Mouse (Mus musculus) erythroblast, adult 5-6 weeks (primary cell): ENCODE measurements around the gene Ankrd44. TPM values are rescaled to one million over a fixed set of nuclear protein-coding genes. Genes with fewer than 3 reads are reported as not detected.

ENCODE experiments used
- ATAC-seq: replicated peaks from 2 replicates; pipeline ENCODE4 v1.8.0; 2016; ENCODE audit warnings: moderate number of reproducible peaks, mild to moderate bottlenecking, moderate TSS enrichment, inconsistent platforms; ENCODE audit not compliant: poor library complexity, low FRiP score, severe bottlenecking
- total RNA-seq, 2 experiments: library from RNA; stranded (forward) in 1 of 2; stranded (reverse) in 1 of 2; fragments of 150-400 nt in 1 of 2; fragments of 200-764, 138-1000 nt in 1 of 2; gene quantifications; 2 replicates each; pipeline versions ENCODE4 v1.2.3 to v1.2.4; 2015 to 2017; ENCODE audit warnings: low replicate concordance in 2 of 2

Gene Ankrd44
- total RNA-seq, 2 experiments from 2014 or later, result 26.7 to 41.7 TPM

DNA sequence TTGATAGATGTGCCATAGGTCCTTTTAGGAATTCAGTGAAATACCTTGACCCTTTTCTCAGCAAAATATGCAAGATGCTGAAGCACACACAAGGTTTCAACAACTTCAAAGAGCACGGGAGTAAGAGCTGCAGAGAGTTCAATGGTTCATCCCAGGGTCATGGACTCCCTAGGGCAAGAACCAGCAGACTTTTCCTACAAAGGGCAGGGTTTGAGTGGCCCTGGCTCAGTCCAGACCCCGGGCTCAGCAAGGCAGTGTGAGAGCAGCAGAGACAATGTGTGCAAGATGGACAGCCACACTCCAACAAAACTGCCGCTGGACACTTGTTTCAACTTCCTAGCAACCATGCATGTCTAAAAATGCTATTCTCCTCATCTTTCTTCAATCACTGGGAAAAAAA lies 98.8 kb downstream of the Ankrd44 start:
- no peak for ATAC-seq

DNA sequence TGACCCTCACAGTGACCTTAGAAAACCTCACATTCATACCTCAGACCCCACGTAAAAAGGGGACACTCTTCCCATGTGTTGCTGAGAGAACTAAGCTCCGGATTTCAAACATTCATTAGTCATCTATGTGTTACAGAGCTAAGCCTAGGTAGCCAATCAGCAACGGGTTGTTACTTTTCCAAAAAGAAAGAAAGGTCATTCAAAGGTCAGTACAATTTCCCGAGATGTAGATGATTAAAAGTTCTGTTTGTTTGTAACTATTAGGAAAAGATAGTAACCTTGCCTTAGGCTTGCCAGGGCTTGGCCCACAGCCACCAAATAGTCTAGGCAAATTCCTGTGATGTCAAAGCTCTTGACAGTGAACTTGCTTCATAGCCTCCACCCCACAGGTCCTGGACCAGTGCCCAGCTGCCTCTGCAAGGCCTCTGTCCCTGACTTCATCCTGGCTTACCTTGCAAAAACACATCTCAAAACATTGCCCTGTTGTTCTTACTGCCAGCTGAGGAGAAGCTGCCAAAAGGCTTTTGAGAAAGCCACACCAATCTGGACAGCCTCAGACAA lies 99.7 kb downstream of the Ankrd44 start:
- ATAC-seq, result no peak

DNA sequence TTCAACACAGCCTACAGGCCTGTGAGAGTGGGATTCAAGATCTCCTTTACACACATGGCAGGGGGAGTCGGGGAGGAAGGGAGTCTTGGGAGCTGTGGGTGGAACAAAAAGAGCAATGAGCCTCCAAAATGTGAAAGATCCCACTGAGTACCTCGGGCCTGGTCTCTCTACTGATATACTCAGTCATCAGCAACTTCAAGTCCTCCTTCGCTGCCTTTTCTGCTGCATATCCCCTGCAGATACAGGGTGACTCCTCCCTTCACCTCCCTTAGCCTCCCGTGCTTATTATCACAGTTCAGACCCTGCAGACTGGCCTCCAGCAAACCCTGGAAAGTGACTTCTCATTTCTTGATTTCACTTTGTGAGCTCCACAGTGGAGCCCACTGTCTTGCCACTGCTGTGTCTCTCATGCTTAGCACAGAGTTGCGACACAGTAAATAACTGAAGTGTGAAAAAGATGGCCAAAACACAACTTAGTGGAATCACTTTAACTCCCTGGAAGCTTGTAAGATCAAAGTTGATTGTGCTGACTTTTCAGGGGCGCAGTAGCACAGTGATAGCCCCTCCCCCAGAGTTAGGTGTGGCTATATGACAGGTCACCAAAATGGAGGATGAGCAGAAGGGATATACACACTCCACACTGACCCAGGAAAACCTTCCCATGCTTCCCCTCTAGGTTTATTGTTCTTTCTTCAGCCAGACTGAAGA lies 100.3 kb downstream of the Ankrd44 start:
- no peak for ATAC-seq

DNA sequence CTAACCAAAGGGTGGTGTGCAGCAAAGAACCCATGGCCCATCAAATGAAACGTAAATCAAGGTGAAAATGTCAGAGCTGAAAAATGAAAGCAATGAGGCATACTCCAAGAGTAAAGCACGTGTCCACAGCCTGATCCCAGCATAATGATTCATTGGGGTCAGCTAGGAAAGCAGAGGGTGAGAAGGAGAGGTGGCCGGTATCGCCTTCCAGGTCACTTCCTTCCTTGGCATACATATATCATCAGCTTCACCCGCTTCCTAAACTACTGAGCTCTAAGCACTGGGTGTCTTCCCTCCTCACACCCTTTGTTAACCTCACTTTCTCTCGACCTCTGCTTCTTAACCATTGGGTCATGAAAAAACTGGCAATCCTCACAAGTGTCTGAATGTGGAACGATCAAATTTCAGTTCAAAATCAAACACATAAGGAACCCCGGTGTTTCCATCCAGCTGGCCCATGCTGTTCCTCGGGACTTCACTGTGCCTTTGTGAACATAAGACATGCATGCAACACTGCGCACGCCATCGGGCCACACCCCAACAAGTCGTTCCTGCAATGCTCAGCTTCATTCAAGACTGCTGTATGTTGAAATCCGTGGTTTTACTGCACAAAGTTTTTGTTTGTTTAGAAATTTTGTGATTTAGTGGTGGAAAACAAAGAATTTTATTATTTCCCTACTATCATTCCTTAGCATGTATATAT lies 101.9 kb downstream of the Ankrd44 start:
- no peak for ATAC-seq

DNA sequence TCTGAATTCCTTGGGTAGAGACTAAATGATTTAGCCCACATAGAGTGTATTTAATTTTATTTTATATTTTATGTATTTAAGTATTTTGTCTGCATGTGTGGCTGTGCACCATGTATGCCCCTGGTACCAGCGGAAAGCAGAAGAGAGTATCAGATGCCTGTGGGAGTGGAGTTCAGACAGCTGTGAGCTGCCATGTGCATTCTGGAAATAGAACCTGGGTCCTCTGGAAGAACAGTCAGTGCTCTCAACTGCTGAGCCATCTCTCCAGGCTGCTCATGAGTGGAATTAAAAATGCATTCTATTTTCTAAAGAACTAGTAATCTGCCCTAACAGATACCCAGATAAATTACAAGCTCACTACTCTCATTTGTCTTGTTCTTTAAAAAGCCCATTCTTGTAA lies 104.4 kb downstream of the Ankrd44 start:
- no peak for ATAC-seq

DNA sequence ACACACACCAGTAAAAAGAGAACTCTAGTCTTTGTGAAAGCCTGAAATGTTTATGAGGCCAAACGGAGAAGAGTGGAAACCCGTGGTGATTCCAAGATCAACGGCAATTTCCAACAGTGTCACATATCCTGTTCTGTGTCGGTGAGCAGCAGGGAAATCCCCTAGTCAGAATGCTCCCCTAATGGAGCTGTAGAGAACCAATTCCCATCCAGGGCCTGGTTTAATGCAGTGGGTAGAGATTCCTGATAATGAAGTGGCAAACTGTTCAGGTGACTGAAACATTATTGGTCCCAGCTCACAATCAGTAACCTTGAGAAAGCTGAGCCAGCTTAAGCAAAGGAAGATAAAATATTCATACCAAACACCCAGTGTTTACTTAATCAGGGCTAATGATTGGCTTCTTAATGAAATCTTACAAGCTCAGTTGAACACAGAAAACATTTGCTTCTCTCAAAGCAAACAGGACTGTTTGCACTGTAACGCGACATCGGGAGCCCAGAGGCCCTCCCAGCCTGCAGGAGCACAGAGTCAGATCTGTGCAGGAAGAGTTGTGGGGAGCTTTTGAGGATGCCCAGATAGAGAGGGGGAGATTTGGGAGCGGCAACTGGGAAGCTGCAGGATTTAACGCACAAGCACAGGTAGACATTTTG lies 110.9 kb downstream of the Ankrd44 start:
- ATAC-seq, result no peak

DNA sequence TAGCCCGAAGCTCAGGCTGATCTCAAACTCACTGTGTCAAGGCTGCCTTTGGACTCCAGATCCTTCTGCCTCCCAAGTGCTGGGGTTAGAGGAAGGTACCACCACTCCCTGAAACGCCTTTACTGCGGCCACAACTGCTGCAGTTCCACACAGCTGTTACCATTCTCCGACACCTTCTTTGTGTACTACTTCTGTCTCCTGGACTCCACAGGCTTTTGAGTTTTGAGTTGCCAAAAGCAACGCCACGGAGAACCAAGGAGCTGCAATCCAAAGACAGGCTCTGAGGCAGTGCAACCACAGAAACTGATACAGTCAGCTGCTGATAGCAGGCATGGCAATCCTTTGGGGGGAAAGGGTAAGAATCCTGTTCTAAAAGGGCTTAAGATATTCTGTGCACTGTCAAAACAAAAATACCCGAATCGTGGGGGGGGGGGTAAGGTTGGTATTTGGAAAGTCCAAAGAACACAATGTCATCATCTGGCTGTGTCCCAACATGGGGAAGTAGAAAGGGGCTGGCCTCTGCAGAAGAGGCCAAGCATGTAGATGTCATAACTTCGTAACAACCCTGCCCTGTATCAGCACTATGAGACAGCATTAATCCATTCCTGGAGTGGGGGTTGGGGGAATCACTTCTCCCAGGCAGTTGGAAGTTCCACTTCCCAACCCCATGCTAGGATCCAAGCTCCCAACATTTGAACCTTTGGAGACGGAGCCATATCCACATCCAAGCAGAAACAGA lies 116.2 kb downstream of the Ankrd44 start:
- no peak for ATAC-seq

DNA sequence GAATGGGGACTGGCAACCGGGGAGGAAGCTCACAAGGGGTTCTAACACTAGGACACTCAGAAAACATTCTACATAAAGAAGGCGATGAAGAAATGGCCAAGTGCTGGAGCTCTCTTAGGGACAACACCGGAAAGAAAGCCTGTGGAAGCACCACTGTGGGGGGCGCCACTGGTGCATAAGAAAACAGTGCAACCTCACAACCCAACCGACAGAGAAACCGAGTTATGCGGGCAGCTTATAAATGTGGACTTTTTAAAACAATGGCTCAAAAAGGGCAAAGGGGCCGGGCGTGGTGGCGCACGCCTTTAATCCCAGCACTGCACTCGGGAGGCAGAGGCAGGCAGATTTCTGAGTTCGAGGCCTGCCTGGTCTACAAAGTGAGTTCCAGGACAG lies 117.1 kb downstream of the Ankrd44 start:
- no peak for ATAC-seq

DNA sequence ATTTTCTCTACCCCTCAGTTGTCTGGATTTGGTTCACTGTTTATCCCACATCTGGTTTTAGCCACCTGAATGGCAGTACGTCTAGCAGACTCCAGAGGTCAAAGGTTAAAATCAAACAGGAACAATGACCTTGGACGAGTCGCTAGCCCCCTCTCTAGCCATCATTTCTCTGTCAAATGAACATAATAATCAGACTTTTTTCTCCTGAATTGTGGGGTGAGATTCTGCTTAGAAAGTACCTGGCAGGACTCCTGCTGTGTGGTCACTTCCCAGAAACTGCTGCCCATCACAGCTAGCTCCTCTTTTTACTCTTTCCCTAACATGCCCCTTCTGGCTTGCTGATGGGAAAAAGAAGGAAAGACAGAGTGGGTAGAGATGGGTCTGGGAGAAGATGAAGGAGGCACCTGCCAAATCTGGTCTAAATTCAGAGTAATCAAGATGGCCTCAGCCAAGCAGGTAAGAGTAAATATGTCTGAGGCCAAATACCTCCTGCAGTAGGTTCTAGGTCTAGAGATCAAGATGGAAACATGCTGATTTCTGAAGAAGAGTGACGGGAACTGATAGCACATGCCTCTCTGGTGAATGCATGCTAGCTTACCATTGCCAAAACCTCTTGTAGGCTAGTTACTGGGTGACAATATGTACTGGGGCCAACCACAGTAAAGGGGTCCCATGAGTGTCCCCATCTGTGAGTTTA lies 117.6 kb downstream of the Ankrd44 start:
- no peak for ATAC-seq

DNA sequence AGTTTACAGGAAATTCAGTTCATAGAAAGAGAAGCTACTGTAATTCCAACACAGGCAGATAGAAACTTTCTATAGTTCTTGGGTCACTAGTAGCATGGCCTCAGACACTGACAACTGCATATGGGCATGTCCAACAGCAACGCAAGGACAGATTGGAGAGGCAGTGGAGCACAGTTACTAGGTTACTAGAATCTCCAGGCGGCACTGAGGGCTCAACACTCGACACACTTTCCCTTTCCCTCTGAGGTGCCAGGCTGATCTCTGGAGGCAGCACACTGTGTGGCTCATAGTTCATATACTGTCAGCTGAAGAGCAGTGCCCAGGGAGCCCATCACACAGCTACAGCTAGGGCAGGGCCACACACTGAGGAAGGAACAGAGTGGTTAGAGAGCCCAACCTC lies 118.4 kb downstream of the Ankrd44 start:
- ATAC-seq, result no peak

DNA sequence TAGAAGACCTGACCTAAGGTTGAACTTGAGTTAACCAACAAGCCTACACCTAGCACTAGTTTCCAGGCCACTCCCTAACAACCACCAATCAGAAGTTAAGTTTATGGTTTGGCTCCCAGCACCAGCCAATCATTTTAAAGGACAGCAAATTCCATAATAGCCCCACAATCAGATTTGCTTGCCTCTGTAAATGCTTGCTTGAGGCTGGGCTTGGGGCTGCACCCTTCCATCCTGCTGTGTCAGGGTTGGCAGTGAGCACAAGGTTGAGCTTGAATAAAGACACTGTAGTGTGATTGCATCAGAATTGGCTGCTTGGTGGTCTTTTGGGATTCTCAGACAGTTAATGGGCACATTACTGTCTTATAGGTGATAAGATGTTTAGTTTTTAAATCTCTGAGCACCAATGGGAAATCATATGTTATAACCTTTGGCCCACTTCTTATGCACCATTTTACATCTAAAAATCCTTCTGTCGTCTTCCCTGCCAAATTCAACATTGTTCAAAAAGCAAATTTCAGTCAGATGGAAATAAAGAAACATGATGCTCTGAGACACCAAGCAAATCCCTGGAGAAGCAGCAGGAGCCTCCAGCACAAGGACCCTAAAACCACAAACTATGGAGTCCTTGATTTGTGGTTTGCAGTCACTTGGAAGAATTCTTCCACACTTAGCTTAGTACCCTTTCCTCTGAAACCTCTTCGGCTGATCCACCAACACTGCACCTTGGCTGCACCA lies 119.9 kb downstream of the Ankrd44 start:
- ATAC-seq, result no peak

DNA sequence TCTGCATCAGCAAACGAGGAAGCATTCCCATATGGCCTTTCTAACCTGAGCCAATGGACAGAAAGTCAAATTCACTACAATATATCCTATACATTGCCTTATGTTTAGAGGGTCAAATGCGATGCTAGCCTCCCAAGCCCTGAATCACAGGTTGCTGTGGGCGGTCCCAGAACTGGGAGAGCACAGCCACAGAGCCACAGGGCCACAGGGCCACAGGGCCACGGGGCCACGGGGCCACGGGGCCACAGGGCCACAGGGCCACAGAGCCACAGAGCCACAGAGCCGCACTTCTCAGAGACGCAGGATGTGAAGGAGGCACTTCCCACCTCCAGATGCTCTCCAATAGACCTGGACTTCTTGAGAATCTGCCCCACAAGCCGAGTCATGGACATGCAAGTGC lies 121.8 kb downstream of the Ankrd44 start:
- no peak for ATAC-seq

DNA sequence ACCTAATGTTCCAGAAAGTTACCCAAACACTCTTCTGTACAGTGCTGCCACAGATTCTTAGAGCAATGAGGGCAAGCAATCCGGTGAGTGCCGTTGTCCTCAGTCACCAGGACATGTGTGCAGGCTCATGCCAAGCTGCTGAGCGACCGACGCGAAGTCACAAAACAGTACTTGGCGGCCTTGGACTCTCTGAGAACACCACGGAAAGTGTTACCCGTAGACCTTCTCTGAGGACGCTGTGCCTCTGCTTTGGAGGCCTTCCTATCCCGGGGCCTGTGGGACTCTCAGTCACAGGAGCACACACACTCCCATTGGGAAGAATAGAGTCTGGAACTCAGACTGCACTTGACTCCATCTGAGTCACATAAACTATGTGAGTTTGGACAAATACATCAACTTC lies 123.5 kb downstream of the Ankrd44 start:
- no peak for ATAC-seq

DNA sequence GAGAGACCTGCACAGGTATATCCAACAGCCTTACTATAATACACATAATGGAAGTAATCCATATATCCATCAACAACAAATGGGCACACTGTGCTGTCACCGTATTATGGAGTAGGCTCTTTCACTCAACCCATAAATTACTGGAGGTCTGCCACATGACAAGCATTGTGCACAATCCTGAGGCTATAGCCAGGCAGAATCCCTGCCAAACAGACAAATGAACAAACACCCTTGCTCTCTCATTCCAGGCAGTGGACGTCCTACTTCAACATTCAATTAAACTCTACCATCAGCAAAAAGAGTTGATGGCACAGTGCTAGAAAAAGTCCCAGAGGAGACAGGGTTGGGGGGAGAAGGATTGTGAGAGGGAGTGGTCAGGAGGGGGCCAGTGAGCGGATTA lies 124.9 kb downstream of the Ankrd44 start:
- no peak for ATAC-seq

DNA sequence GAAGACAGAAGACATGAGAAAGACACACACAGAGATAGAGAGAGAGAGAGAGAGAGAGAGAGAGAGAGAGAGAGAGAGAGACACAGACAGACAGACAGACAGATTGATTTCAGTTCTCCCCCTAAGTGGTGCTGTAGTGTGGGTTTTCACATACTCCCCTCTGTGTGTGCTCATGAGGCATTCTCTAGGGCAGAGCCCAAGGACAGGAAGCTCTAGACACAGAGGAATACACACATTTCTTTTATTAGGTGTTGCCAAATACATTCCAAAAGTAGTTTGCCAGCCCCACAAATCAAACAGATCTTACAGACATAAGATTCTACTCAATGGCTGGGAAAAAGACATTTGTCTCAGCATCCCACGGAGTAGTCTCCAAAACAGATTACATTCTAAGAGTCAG lies 126.8 kb downstream of the Ankrd44 start:
- no peak for ATAC-seq

DNA sequence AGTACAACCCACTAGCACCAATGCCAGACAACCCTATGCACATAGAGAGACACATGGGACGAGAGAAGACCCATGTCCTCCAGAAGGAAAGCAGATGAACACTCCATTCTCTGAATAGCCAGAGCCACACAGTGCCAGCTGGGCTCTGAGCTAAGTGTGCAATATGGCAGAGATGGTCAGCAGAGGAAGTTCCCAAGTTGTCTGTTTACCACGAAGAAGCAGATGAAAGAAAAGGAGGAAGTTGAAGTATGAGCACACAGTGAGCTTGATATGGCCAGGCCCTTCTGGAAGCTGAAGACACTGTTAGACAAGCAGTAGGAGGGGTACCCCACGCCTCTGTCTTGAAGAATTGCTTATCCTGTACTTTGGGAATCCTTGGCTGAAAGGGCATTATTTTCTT lies 127.8 kb downstream of the Ankrd44 start:
- no peak for ATAC-seq

DNA sequence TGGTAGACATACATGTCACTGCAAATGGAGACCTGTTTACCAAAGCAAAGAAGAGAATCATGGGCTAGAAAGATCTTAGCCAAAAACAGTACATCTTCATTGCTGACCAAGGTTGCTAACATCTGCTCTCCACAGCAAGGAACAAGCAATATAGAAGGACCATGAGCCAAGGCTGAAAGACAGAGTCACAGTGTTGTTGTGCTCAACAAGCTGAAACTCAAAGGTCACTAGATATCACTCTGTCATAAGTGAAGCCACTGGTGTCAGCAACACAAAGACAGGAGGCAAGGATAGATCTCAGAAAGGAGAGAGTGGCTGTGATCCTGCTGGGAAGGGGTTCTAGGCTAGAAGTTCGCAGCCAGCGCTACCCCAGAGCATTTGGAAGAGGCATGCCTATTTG lies 131.5 kb downstream of the Ankrd44 start:
- ATAC-seq, result no peak

DNA sequence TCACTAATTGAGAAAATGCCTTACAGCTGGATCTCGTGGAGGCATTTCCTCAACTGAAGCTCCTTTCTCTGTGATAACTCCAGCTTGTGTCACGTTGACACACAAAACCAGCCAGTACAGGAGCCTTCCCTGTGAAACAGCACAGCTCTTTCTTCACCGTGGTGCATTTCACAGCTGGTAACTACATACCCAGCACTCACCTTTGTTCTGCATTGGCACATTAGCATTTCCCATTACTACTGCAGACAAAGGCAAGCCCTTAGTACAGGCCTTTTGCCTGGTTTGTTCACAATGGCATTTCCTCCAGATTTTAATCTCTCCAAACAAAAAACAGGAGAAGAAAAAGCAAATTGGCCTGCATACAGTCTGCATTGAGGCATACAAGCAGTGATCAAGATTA lies 134.8 kb downstream of the Ankrd44 start:
- ATAC-seq, result no peak

DNA sequence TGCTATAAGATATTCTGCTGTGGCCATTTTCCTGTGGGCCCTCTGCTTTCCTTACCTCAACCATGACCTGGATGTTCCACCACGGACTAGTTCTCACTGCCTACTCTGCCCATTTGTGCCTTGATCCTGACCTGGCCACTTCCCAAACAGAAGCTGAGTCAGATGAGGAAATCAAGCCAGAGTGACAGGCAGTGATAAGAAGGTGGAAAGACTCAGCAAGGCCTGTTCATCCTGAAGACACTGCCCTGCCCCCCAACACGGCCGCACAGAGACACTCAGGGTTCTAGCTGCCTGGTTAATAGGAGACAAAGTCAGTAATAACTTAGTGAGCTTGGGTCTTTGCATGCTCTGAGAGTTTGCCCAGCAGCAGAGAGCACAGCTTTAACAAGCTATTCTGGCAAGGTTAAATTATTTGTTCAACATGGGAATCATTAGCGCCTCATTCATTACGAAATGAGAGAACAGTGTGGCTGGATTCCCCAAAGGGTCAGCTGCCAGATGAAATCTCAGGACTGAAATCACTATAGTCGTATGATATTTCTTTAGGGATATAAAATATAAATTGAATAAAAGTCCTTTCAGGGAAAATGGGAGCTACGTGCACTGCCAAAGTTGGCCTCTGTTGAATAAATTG lies 136.7 kb downstream of the Ankrd44 start:
- ATAC-seq, result no peak
